Mouse (Mus musculus) small intestine, adult 2 months (tissue): ENCODE data around the gene Eya2. TPM values are rescaled to one million over a fixed set of nuclear protein-coding genes. Genes with fewer than 3 reads are reported as not detected.
"Not testable (repeated sequence)": the region's sequence is repeated elsewhere in the genome, so short reads cannot be mapped to it uniquely, and the experiment has no call there.

Experiments
- H3K27ac ChIP-seq: fragments of 200-500 bp; 2 replicates; pipeline ENCODE4 v1.5.1; 2012; ENCODE audit warnings: low read depth, low read length, control low read depth, inconsistent platforms; ENCODE audit not compliant: insufficient read depth
- H3K27me3 ChIP-seq: fragments of 200-500 bp; 2 replicates; pipeline ENCODE4 v1.6.1; 2012; ENCODE audit warnings: mild to moderate bottlenecking, moderate library complexity, low read length, inconsistent platforms; ENCODE audit not compliant: control insufficient read depth, insufficient read depth
- H3K36me3 ChIP-seq: fragments of 200-500 bp; 2 replicates; pipeline ENCODE4 v1.6.1; 2012; ENCODE audit warnings: mild to moderate bottlenecking, low read length, control low read depth, inconsistent platforms; ENCODE audit not compliant: control insufficient read depth, insufficient read depth
- H3K4me1 ChIP-seq: fragments of 200-500 bp; 2 replicates; pipeline ENCODE4 v1.6.1; 2012; ENCODE audit warnings: low read length, inconsistent platforms, mixed read lengths; ENCODE audit not compliant: control insufficient read depth, insufficient read depth, insufficient read length
- H3K4me3 ChIP-seq: fragments of 200-500 bp; 2 replicates; pipeline ENCODE4 v1.5.1; 2012; ENCODE audit warnings: low read depth, mild to moderate bottlenecking, control low read depth, inconsistent platforms, low read length, moderate library complexity
- CTCF ChIP-seq: fragments of 200-500 bp; IDR thresholded peaks from 2 replicates; pipeline ENCODE4 v1.5.1; 2012; ENCODE audit warnings: low read depth, mild to moderate bottlenecking, control low read depth, inconsistent platforms, low read length, moderate library complexity, mixed read lengths; ENCODE audit not compliant: insufficient replicate concordance, insufficient read length; ENCODE audit errors: extremely low read depth
- POLR2A ChIP-seq: fragments of 200-500 bp; IDR thresholded peaks from 2 replicates; pipeline ENCODE4 v1.6.1; 2012; ENCODE audit warnings: low read depth, mild to moderate bottlenecking, control low read depth, inconsistent platforms, low read length, moderate library complexity
- WGBS: fragments of 180-500 bp; shearing (Covaris S2); methylation state at CpG from one replicate; pipeline ENCODE4 v1.1.7; 2018; 5-methylcytosine and 5-hydroxymethylcytosine counted together
- polyA plus RNA-seq: library from polyadenylated mRNA; depleted of rRNA; stranded (reverse); fragments of >200 nt; gene quantifications from 2 replicates; pipeline ENCODE4 v1.2.3, GENCODE M21; 2012; rRNA removed

The Eya2 gene
- 0.93 and 12.1 TPM in 2 replicates for polyA plus RNA-seq

DNA sequence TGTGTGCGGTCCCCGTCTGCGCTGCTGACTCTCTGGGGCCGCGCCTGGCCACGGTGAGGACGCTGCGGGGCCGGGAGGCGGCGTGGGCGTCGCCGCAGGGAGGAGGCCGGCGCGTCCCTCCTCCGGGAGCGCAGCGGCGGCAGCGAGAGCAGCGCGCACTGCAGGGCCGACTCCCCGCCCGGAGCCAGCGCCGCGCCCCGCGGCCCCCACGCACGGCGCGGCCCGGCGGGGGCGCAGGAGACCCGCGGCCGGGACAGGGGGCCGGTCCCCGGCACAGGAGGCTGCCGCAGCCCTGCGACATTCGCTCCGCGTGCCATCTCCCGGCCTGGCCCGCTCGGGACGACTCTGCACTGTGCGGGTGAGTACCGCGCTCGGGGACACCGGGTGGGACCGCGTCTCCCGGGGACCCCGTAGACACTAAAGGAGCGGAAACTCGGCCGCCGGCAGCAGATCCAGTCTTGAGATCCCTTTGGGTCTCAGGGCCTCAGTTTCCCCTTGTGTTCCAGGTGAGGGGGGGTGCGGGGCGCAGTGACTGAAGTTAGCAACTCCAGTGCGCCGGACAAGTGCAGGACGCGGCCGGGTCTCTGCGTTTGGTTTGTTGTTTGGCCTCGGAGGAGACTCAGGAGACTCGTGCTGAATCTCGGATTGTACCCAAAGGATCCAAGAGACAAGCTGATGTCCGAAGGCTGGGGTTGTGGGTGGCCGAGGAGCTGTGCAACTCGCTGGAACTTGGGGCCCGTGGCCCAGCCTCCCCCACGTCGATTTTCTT, at the start of gene Eya2:
Gene Eya2, plus strand, starts transcription at position 126 of the 769 bp plus-strand sequence.
- WGBS, result 1% methylated on average over 83 of the region's 83 CpGs
- no peaks in the 10 kb centered on the region for H3K36me3 ChIP-seq
- peaks cover 15% of the 10 kb centered on the region for H3K27me3 ChIP-seq
- H3K27ac ChIP-seq, result no peak within 1 kb of the TSS
- H3K4me1 ChIP-seq, result no peaks in the 10 kb centered on the region
- TF ChIP-seq POLR2A (no peak), CTCF (no peak)
- H3K4me3 ChIP-seq, result peak within 1 kb of the TSS; percentile 12; the same call in 1 of the 2 replicates

DNA sequence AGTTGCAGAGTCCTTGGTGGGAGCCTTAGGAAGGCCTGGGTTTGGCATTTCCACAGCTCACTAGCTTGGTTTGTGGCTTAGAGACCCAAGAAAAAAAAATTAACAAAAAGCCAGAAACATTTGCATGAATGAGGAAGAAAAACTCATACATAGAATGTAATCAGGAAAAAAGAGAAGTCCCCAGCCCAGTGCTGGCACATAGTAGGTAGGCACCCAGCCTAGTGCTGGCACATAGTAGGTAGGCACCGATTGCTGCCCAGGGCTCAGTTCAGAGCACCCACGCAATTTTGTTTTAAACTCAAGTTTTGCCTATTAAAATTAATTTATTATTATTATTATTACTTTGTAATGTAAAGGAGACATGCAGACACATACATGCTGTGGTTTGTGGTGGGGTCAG, 49.1 kb upstream of the Eya2 start:
- no peaks in the 10 kb centered on the region for H3K4me1 ChIP-seq
- H3K27me3 ChIP-seq, result no peaks in the 10 kb centered on the region
- H3K4me3 ChIP-seq, result no peak overlapping the region
- H3K36me3 ChIP-seq, result no peaks in the 10 kb centered on the region
- H3K27ac ChIP-seq, result no peak overlapping the region
- WGBS, result 95% methylated on average over 2 of the region's 2 CpGs
- no peak for TF ChIP-seq CTCF
- TF ChIP-seq POLR2A, result no peak

DNA sequence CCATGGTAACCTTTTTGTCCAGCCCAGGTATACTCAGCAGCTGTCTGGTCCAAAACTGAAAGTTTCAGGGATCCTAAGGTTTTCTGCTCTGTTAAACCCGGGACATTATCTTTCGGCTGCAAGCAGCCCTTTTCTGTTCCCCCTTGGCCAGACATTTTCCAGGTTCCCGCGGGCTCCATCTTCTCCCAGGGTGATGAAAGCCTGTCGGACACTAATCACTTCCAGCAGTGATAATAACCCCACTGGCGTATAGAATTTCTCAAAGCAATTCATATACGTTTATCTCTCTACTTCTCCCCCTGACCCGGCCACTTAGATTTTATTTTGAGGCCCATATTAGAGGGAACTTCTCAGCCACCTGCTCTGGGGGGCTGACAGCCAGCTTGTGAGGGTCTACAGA, 48.5 kb upstream of the Eya2 start:
- TF ChIP-seq POLR2A (no peak), CTCF (no peak)
- Histone ChIP-seq H3K27ac (no peak overlapping the region), H3K4me3 (no peak overlapping the region), H3K36me3 (no peaks in the 10 kb centered on the region), H3K27me3 (no peaks in the 10 kb centered on the region), H3K4me1 (no peaks in the 10 kb centered on the region)
- 63% methylated on average over 8 of the region's 8 CpGs for WGBS

DNA sequence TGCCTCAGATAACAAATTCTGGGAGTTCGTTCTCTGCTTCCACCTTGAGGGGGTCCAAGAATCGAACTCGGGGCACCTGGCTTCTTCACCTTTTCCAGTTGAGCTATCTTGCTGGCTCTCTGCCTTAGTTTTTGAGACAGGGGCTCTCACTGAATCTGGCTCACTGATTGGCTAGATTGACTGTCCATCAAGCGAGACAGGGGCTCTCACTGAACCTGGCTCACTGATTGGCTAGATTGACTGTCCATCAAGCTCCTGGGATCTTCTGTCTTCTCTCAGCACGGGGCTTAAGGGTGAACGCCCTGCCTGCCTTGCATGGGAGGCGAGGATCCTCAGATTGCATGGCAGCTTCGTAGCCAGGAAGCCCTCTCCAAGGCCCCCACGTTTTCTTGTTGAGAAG, 47.4 kb upstream of the Eya2 start:
- TF ChIP-seq CTCF, result no peak
- TF ChIP-seq POLR2A, result no peak
- H3K27ac ChIP-seq, result no peak overlapping the region
- 57% methylated on average over 9 of the region's 9 CpGs for WGBS
- no peaks in the 10 kb centered on the region for H3K27me3 ChIP-seq
- H3K4me3 ChIP-seq, result no peak overlapping the region
- no peaks in the 10 kb centered on the region for H3K4me1 ChIP-seq
- H3K36me3 ChIP-seq, result no peaks in the 10 kb centered on the region

DNA sequence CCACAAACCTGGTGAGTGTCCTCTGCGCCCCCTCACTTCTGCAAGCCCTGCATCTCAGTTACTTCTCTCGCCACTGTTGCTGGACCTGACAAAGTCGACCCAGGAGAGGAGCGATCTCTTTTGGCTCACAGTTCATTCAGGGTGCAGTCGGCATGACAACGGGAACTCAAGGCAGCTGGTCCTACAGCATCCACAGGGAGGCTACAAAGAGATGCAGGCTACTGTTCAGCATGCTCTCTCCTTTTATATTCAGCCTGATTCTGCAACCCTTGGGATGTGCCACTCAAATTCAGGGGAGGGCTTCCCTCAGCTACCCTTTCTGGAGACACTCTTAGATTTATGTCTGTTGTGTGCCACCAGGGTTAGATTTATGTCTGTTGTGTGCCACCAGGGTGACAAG, 46.2 kb upstream of the Eya2 start:
- Histone ChIP-seq H3K4me3 (no peak overlapping the region), H3K36me3 (no peaks in the 10 kb centered on the region), H3K4me1 (no peaks in the 10 kb centered on the region), H3K27ac (no peak overlapping the region), H3K27me3 (no peaks in the 10 kb centered on the region)
- WGBS, result 73% methylated on average over 6 of the region's 6 CpGs
- TF ChIP-seq POLR2A, result no peak
- TF ChIP-seq CTCF, result no peak

DNA sequence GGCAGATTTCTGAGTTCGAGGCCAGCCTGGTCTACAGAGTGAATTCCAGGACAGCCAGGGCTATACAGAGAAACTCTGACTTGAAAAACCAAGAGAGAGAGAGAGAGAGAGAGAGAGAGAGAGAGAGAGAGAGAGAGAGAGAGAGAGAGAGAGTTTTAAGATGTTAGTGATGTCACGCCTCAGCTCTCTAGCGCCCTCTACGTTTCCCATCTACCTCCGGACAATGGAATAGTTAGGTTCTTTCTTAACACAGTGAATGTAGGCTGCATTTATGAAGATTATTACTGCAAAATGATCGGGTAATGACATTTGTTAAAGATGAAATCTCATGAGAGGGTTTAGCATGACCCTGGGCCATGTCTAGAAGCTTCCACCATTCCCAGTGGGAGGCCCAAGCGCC, 44.4 kb upstream of the Eya2 start:
- not testable (repeated sequence) for H3K36me3 ChIP-seq, H3K27ac ChIP-seq, H3K4me3 ChIP-seq, H3K4me1 ChIP-seq, H3K27me3 ChIP-seq
- WGBS, result 66% methylated on average over 7 of the region's 7 CpGs

DNA sequence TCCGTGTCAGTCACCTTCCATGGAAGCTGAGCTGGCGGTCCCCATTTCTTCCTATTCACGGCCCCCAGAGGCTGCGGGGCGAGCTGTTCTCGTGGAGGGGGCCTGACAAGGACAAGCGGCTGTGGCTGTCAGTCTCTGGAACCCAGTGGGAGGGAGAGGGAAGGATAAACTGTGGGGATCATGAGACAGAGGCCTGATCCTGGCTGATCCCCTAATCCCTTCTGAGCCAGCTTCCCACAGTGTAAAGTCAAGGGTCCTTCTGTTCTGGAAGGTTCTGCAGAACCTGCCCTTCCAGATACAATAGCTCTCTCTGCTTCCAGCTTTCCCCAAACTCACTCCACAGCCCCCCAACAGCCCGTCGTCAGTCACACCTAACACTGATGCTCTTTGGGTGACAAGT, 40.8 kb upstream of the Eya2 start:
- Histone ChIP-seq H3K27ac (no peak overlapping the region), H3K36me3 (no peaks in the 10 kb centered on the region), H3K4me3 (no peak overlapping the region), H3K4me1 (no peaks in the 10 kb centered on the region), H3K27me3 (no peaks in the 10 kb centered on the region)
- no peak for TF ChIP-seq POLR2A
- 85% methylated on average over 9 of the region's 9 CpGs for WGBS
